Mouse (Mus musculus): ENCODE results near the gene Diras1. TPM values are rescaled to one million over a fixed set of nuclear protein-coding genes. Genes with fewer than 3 reads are reported as not detected.
"Not testable (repeated sequence)": the region's sequence is repeated elsewhere in the genome, so short reads cannot be mapped to it uniquely, and the experiment has no call there.

Gene Diras1
- polyA plus RNA-seq (2014; fragmentation: Nextera tagmentation; extraction: Ambion mirVana) = 0.08 and 0.09 TPM in 2 replicates

DNA sequence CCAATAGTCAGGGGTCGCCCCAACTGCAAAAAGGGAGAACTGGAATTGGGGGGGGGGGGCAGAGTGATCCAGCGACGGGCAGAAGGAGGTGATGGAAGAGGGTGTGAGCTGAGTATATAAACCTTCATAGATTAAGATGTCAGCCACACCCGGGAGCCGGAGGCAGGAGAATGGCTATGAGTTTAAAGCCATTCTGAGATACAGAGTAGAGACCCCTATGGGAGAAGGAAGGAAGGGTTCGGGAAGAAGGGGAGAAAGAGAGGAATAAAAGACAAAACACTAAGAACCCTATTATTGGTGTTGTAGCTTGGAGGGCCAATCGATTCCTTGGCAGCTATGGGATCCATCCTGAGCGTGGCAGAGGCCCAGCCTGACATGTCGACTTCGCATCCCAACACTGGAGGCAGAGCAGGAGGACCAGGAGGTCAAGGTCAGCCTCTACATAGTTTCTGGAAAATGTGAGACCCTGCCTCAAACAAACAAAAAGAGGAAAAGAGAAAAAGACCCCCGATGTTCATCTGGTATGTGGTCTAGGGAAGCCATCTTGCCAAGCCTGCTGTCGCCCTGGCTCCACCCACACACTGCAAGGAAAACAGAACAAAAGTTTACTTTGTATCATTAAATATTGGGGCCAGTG is at the start of gene Diras1:
Diras1 (minus strand) TSS at position 24 of the 637 bp plus-strand sequence.
- Histone ChIP-seq H3K4me3 (ENCODE audit: low read depth, low read length) (peak within 1 kb of the TSS; percentile 20), H3K4me1 (ENCODE audit: insufficient read depth) (no peaks in the 10 kb centered on the region), H3K36me3 (ENCODE audit: insufficient read depth) (peaks cover 4% of the 10 kb centered on the region; the same call in 1 of the 2 replicates), H3K9me3 (ENCODE audit: low read depth, low read length) (no peaks in the 10 kb centered on the region), H3K9ac (peak within 1 kb of the TSS; percentile 23; the same call in 1 of the 2 replicates), H3K4me2 (peak within 1 kb of the TSS; percentile 54), H3K27me3 (ENCODE audit: insufficient read depth, low read length) (peaks cover 33% of the 10 kb centered on the region), H3K27ac (ENCODE audit: low read depth) (no peak within 1 kb of the TSS)
- DNase-seq (no peak), ATAC-seq (ENCODE audit: insufficient read depth) (no peak)
- no peak for TF ChIP-seq CTCF (IDR thresholded peaks at IDR 0.05; ENCODE audit: low read depth)
- WGBS = 39% methylated on average over 12 of the region's 12 CpGs

DNA sequence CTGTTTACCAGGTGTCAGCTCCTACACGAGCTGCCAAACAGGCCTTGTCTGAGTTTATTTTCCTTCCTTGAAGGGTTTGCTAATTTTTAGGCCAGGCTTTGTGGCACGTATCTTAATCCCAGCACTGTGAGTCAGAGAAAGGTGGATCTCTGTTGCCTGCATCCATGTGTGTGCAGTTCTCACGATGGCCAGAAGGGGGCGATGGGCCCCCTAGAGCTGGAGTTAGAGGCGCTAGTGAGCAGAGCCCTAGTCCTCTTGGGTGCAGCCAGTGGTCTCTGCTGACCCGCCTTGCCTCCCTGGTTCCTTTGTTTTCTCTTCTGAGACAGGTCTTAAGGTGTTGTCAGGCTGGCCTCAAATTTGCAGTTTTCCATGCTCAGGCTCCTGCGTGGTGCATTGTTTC is 48.0 kb upstream of the Diras1 start:
- Histone ChIP-seq H3K4me1 (ENCODE audit: insufficient read depth) (peaks cover 6% of the 10 kb centered on the region; the same call in 1 of the 2 replicates), H3K36me3 (ENCODE audit: insufficient read depth) (peaks cover 41% of the 10 kb centered on the region), H3K27ac (ENCODE audit: low read depth) (no peak overlapping the region), H3K9ac (no peak overlapping the region), H3K9me3 (ENCODE audit: low read depth, low read length) (no peaks in the 10 kb centered on the region), H3K27me3 (ENCODE audit: insufficient read depth, low read length) (no peaks in the 10 kb centered on the region), H3K4me2 (no peak overlapping the region), H3K4me3 (ENCODE audit: low read depth, low read length) (no peak overlapping the region)
- DNase-seq (peak; percentile 28), ATAC-seq (ENCODE audit: insufficient read depth) (no peak)
- TF ChIP-seq CTCF (IDR thresholded peaks at IDR 0.05; ENCODE audit: low read depth) = peak; percentile 71
- WGBS = 58% methylated on average over 7 of the region's 7 CpGs

GRCm38 (mm10) chr10:81072290-81072689 is 46.8 kb upstream of the Diras1 start:
- ATAC-seq (ENCODE audit: insufficient read depth) (no peak), DNase-seq (no peak)
- WGBS = 94% methylated on average over 8 of the region's 8 CpGs
- H3K4me1 ChIP-seq (ENCODE audit: insufficient read depth) = peaks cover 6% of the 10 kb centered on the region; the same call in 1 of the 2 replicates
- no peak overlapping the region for H3K4me2 ChIP-seq
- H3K9me3 ChIP-seq (ENCODE audit: low read depth, low read length) = no peaks in the 10 kb centered on the region
- no peak overlapping the region for H3K4me3 ChIP-seq (ENCODE audit: low read depth, low read length)
- no peaks in the 10 kb centered on the region for H3K27me3 ChIP-seq (ENCODE audit: insufficient read depth, low read length)
- H3K9ac ChIP-seq = no peak overlapping the region
- no peak for TF ChIP-seq CTCF (IDR thresholded peaks at IDR 0.05; ENCODE audit: low read depth)
- H3K27ac ChIP-seq (ENCODE audit: low read depth) = no peak overlapping the region
- peaks cover 30% of the 10 kb centered on the region for H3K36me3 ChIP-seq (ENCODE audit: insufficient read depth)

- under 1% methylated on average over 35 of the region's 35 CpGs for WGBS
- peak; percentile 100 for DNase-seq
These were observed 44.4 kb upstream of the Diras1 start, which contains the start of gene Thop1 for GRCm38 (mm10) chr10:81069836-81070235. TSS of gene Thop1 (plus strand) at chr10:81070035.

GRCm38 (mm10) chr10:81068706-81069105 is 43.2 kb upstream of the Diras1 start:
- Histone ChIP-seq H3K36me3 (ENCODE audit: insufficient read depth) (peaks cover 9% of the 10 kb centered on the region), H3K4me3 (ENCODE audit: low read depth, low read length) (no peak overlapping the region), H3K4me2 (no peak overlapping the region; the same call in 1 of the 2 replicates), H3K27me3 (ENCODE audit: insufficient read depth, low read length) (no peaks in the 10 kb centered on the region), H3K9me3 (ENCODE audit: low read depth, low read length) (no peaks in the 10 kb centered on the region), H3K9ac (no peak overlapping the region), H3K4me1 (ENCODE audit: insufficient read depth) (peaks cover 6% of the 10 kb centered on the region; the same call in 1 of the 2 replicates), H3K27ac (ENCODE audit: low read depth) (no peak overlapping the region)
- ATAC-seq (ENCODE audit: insufficient read depth) (no peak), DNase-seq (no peak)
- 58% methylated on average over 5 of the region's 5 CpGs for WGBS
- no peak for TF ChIP-seq CTCF (IDR thresholded peaks at IDR 0.05; ENCODE audit: low read depth)

More at GRCm38 (mm10) chr10:81069836-81070235, 44.4 kb upstream of the Diras1 start, which contains the start of gene Thop1:
- Histone ChIP-seq H3K9ac (peak within 1 kb of the TSS; percentile 74), H3K27ac (ENCODE audit: low read depth) (peak within 1 kb of the TSS; percentile 54; the same call in 1 of the 2 replicates), H3K27me3 (ENCODE audit: insufficient read depth, low read length) (no peaks in the 10 kb centered on the region), H3K36me3 (ENCODE audit: insufficient read depth) (peaks cover 20% of the 10 kb centered on the region), H3K9me3 (ENCODE audit: low read depth, low read length) (no peaks in the 10 kb centered on the region), H3K4me2 (peak within 1 kb of the TSS; percentile 88), H3K4me3 (ENCODE audit: low read depth, low read length) (peak within 1 kb of the TSS; percentile 78), H3K4me1 (ENCODE audit: insufficient read depth) (peaks cover 6% of the 10 kb centered on the region; the same call in 1 of the 2 replicates)
- ATAC-seq (ENCODE audit: insufficient read depth) = peak; percentile 96
- no peak for TF ChIP-seq CTCF (IDR thresholded peaks at IDR 0.05; ENCODE audit: low read depth)

DNA sequence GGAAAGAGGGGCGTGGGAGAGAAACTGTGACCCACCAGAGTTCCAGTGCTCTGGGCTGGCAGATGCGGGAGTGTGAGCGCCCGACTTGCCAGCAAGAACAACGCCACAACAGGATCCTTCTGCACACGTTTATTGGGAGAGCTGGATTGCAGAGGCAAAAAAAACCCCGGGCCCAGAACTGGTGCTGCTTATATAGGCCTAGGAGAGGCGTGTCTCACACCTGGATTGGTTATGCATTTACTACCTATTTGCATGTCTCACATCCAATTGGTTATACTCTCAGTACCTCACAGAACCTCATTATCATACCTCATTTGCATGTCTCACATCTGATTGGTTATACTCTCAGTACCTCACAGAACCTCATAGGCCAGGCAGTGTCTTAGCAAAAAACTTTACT is 39.1 kb upstream of the Diras1 start:
- whole genome bisulfite sequencing = 78% methylated on average over 8 of the region's 8 CpGs
- not testable (repeated sequence) for H3K4me1 ChIP-seq (ENCODE audit: insufficient read depth); H3K27ac ChIP-seq (ENCODE audit: low read depth); H3K4me2 ChIP-seq; H3K4me3 ChIP-seq (ENCODE audit: low read depth, low read length); H3K9me3 ChIP-seq (ENCODE audit: low read depth, low read length); ATAC-seq (ENCODE audit: insufficient read depth); H3K36me3 ChIP-seq (ENCODE audit: insufficient read depth); DNase-seq; H3K9ac ChIP-seq; H3K27me3 ChIP-seq (ENCODE audit: insufficient read depth, low read length)

DNA sequence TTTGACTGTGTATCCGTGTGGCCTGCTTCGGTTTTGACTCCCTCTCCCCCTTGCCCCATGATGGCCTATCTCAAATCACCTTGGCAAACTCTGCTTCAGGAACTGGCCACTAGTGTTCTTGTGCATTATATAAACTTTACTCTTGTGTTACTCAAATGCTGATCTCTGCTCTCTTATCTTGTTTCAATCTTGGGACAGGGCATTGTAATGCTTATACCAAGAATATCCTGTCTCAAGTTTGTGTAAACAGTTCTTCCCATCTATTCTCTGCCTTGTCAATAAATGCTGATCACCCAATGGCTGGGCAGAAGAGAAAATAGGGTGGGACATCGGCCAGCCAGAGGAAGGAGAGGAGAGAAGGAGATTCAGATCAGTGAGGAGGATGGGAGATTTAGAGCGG is 37.2 kb upstream of the Diras1 start:
- Histone ChIP-seq H3K4me2 (no peak overlapping the region), H3K4me3 (ENCODE audit: low read depth, low read length) (no peak overlapping the region), H3K9me3 (ENCODE audit: low read depth, low read length) (no peaks in the 10 kb centered on the region), H3K27me3 (ENCODE audit: insufficient read depth, low read length) (no peaks in the 10 kb centered on the region), H3K27ac (ENCODE audit: low read depth) (no peak overlapping the region), H3K36me3 (ENCODE audit: insufficient read depth) (no peaks in the 10 kb centered on the region), H3K4me1 (ENCODE audit: insufficient read depth) (peaks cover 3% of the 10 kb centered on the region; the same call in 1 of the 2 replicates), H3K9ac (no peak overlapping the region)
- no peak for ATAC-seq (ENCODE audit: insufficient read depth)
- TF ChIP-seq CTCF (IDR thresholded peaks at IDR 0.05; ENCODE audit: low read depth) = no peak
- 63% methylated on average over 4 of the region's 4 CpGs for WGBS
- no peak for DNase-seq
